ENCODE assay signal across 8 mouse cellular contexts in genomic region chr7:34811060-34811459, GRCm38 (mm10). TPM values are rescaled to one million over a fixed set of nuclear protein-coding genes. Genes with fewer than 3 reads are reported as not detected.
DNase-seq lines count a peak whose midpoint lies in the region; ATAC-seq and TF ChIP-seq lines count a peak whose summit lies in the region.

No protein-coding gene starts in this region.

- H3K27ac ChIP-seq in gastrocnemius, adult 2 months = no peak overlapping the region
- H3K27ac ChIP-seq in stomach, embryonic 14.5 days (ENCODE audit: low read length) = no peak overlapping the region
- no peak overlapping the region for H3K27ac ChIP-seq in stomach, postnatal 0 days (replicated peaks)
- H3K27ac ChIP-seq in liver, embryonic 15.5 days (replicated peaks) = no peak overlapping the region

- H3K9me3 ChIP-seq in stomach, embryonic 14.5 days (ENCODE audit: control insufficient read depth, low read depth, low read length) = no peaks in the 10 kb centered on the region
- no peaks in the 10 kb centered on the region for H3K9me3 ChIP-seq in stomach, postnatal 0 days (ENCODE audit: control insufficient read depth, low read length)
- H3K9me3 ChIP-seq in liver, embryonic 15.5 days (replicated peaks) = no peaks in the 10 kb centered on the region

- H3K36me3 ChIP-seq in stomach, embryonic 14.5 days (ENCODE audit: control insufficient read depth, insufficient read depth, low read length) = no peaks in the 10 kb centered on the region
- no peaks in the 10 kb centered on the region for H3K36me3 ChIP-seq in stomach, postnatal 0 days (ENCODE audit: control insufficient read depth, insufficient read depth, low read length)
- no peaks in the 10 kb centered on the region for H3K36me3 ChIP-seq in liver, embryonic 15.5 days (replicated peaks)

- no peak for DNase-seq in gastrocnemius, adult 2 months
- DNase-seq in gastrocnemius, postnatal 14 days = no peak
- DNase-seq in stomach, postnatal 0 days (ENCODE audit: low spot score) = no peak
- DNase-seq in gastrocnemius, postnatal 36 days = no peak
- no peak for DNase-seq in spleen, postnatal 4 days (ENCODE audit: low spot score in 2 of 2)
- no peak for DNase-seq in left cerebral cortex, postnatal 14 days (ENCODE audit: low spot score in 2 of 2)

- no peak for ATAC-seq in stomach, embryonic 14.5 days (ENCODE audit: insufficient number of reproducible peaks, insufficient read depth, low FRiP score, low read depth)
- ATAC-seq in stomach, postnatal 0 days (ENCODE audit: low FRiP score, low TSS enrichment) = no peak
- ATAC-seq in liver, embryonic 15.5 days (ENCODE audit: insufficient read depth) = no peak

- peak overlapping the region; percentile 81; the same call in 1 of the 2 replicates for H3K4me2 ChIP-seq in stomach, embryonic 14.5 days (replicated peaks; ENCODE audit: low read depth, low read length)
- no peak overlapping the region; the same call in 1 of the 2 replicates for H3K4me2 ChIP-seq in stomach, postnatal 0 days (replicated peaks; ENCODE audit: low read depth)
- no peak overlapping the region for H3K4me2 ChIP-seq in liver, embryonic 15.5 days

- TF ChIP-seq EP300 in stomach, postnatal 0 days (optimal IDR thresholded peaks at IDR 0.05) = no peak

- peak overlapping the region; percentile 77 for H3K4me3 ChIP-seq in gastrocnemius, adult 2 months
- peak overlapping the region; percentile 55; the same call in 1 of the 2 replicates for H3K4me3 ChIP-seq in stomach, embryonic 14.5 days (ENCODE audit: low read depth, low read length)
- no peak overlapping the region for H3K4me3 ChIP-seq in stomach, postnatal 0 days (ENCODE audit: low read depth, low read length)
- H3K4me3 ChIP-seq in liver, embryonic 15.5 days (replicated peaks) = 0 out of 2 replicates have a peak overlapping the region, but pooled peaks have one; percentile 48

- 4% methylated on average over 10 of the region's 10 CpGs for WGBS in stomach, embryonic 14.5 days
- WGBS in stomach, postnatal 0 days = 13% methylated on average over 10 of the region's 10 CpGs
- 8% methylated on average over 10 of the region's 10 CpGs for WGBS in liver, embryonic 15.5 days (ENCODE audit: insufficient replicate concordance)

- H3K9ac ChIP-seq in stomach, embryonic 14.5 days (replicated peaks; ENCODE audit: low read depth, low read length) = no peak overlapping the region
- H3K9ac ChIP-seq in stomach, postnatal 0 days (ENCODE audit: low read length) = no peak overlapping the region
- no peak overlapping the region for H3K9ac ChIP-seq in liver, embryonic 15.5 days

- intact Hi-C loops in gastrocnemius, adult 2 months (cut with DNase I) = loop anchor here (10.0 kb wide), 1 partner anchor 666 kb away; no protein-coding TSS in a partner anchor
- intact Hi-C loops in gastrocnemius, postnatal 14 days (cut with DNase I; ENCODE audit: low total_unique reads) = loop anchor here (10.0 kb wide), 1 partner anchor 364 kb away; no protein-coding TSS in a partner anchor
- intact Hi-C loops in gastrocnemius, postnatal 36 days (cut with DNase I) = no loop called here
- intact Hi-C loops in left cerebral cortex, postnatal 14 days (cut with DNase I) = loop anchor here (10.0 kb wide), 1 partner anchor 184 kb away; no protein-coding TSS in a partner anchor

- H3K27me3 ChIP-seq in stomach, embryonic 14.5 days (ENCODE audit: control insufficient read depth, insufficient read depth, low read length) = peaks cover 44% of the 10 kb centered on the region
- peaks cover 6% of the 10 kb centered on the region; the same call in 1 of the 2 replicates for H3K27me3 ChIP-seq in stomach, postnatal 0 days (ENCODE audit: control insufficient read depth, insufficient read depth, low read length)
- peaks cover 71% of the 10 kb centered on the region for H3K27me3 ChIP-seq in liver, embryonic 15.5 days

- no peak for TF ChIP-seq CTCF in gastrocnemius, adult 2 months (IDR thresholded peaks at IDR 0.05)
- TF ChIP-seq CTCF in stomach, postnatal 0 days (IDR thresholded peaks at IDR 0.05; ENCODE audit: low read depth) = no peak

- H3K4me1 ChIP-seq in stomach, embryonic 14.5 days (ENCODE audit: control insufficient read depth, insufficient read depth, low read length) = peaks cover 8% of the 10 kb centered on the region; the same call in 1 of the 2 replicates
- no peaks in the 10 kb centered on the region for H3K4me1 ChIP-seq in stomach, postnatal 0 days (replicated peaks; ENCODE audit: control insufficient read depth, insufficient read depth)
- peaks cover 14% of the 10 kb centered on the region; the same call in 1 of the 2 replicates for H3K4me1 ChIP-seq in liver, embryonic 15.5 days (replicated peaks)

RNA-seq across cellular contexts. Expression of gene Chst8, which starts 1.5 kb away (rescaled TPM):
- total RNA-seq in gastrocnemius, adult 2 months (2021) = under 1 TPM in 1 of 2 experiments, not detected in 1; 0.75 TPM
- under 1 TPM; 0.13 to 0.66 TPM for total RNA-seq in gastrocnemius, postnatal 14 days (2021)
- polyA plus RNA-seq in stomach, embryonic 14.5 days (2014; fragmentation: Nextera tagmentation; extraction: Ambion mirVana) = 2.5 and 4.1 TPM in 2 replicates
- 1.3 and 1.8 TPM in 2 replicates for polyA plus RNA-seq in stomach, postnatal 0 days (2015; fragmentation: Nextera tagmentation; extraction: Ambion mirVana)
- polyA plus RNA-seq in liver, embryonic 15.5 days (2015; fragmentation: Nextera tagmentation; extraction: Ambion mirVana) = 0.36 and 0.69 TPM in 2 replicates
- under 1 TPM; 0.44 to 0.69 TPM for total RNA-seq in gastrocnemius, postnatal 36 days (2021)
- total RNA-seq in left cerebral cortex, postnatal 14 days (2021) = 10 to 100 TPM; 16.5 to 24.5 TPM

Comparison
In these comparisons a context has a peak if more than half of its experiments do, and no peak if none do; other contexts are left out.
1. RNA of gene Chst8, which starts 1.5 kb away (total RNA-seq): 16.5 to 24.5 TPM in left cerebral cortex, postnatal 14 days; 0.75 TPM in gastrocnemius, adult 2 months, 0.44 to 0.69 TPM in gastrocnemius, postnatal 36 days and 0.13 to 0.66 TPM in gastrocnemius, postnatal 14 days; every median in the first group is over 4 times any median in the second.